Mouse (Mus musculus) forebrain, embryonic 15.5 days (tissue): ENCODE measurements around the gene Rpl18. TPM values are rescaled to one million over a fixed set of nuclear protein-coding genes. Genes with fewer than 3 reads are reported as not detected.

ENCODE experiments used
- ATAC-seq: fragments of 200-750 bp; cut with Nextera tagmentation; replicated peaks from 2 replicates; pipeline ENCODE4 v1.8.0; 2017; ENCODE audit warnings: mild to moderate bottlenecking, moderate TSS enrichment, moderate library complexity
- H3K27ac ChIP-seq: fragments of 300-500 bp; sonication (generic); replicated peaks from 2 replicates; pipeline ENCODE4 v1.5.1; 2015; ENCODE audit warnings: mild to moderate bottlenecking, inconsistent platforms
- H3K27me3 ChIP-seq: fragments of 300-500 bp; sonication (generic); 2 replicates; pipeline ENCODE4 v1.6.1; 2015; ENCODE audit warnings: inconsistent platforms
- H3K36me3 ChIP-seq: fragments of 300-500 bp; sonication (generic); 2 replicates; pipeline ENCODE4 v1.6.1; 2015; ENCODE audit warnings: mild to moderate bottlenecking, inconsistent platforms
- H3K4me1 ChIP-seq: fragments of 300-500 bp; sonication (generic); 2 replicates; pipeline ENCODE4 v1.6.1; 2015; ENCODE audit warnings: inconsistent platforms
- H3K4me2 ChIP-seq: fragments of 300-500 bp; sonication (generic); replicated peaks from 2 replicates; pipeline ENCODE4 v1.6.1; 2015; ENCODE audit warnings: mild to moderate bottlenecking, inconsistent platforms
- H3K4me3 ChIP-seq: fragments of 300-500 bp; sonication (generic); 2 replicates; pipeline ENCODE4 v1.5.1; 2015; ENCODE audit warnings: mild to moderate bottlenecking, inconsistent platforms
- H3K9ac ChIP-seq: fragments of 300-500 bp; sonication (generic); replicated peaks from 2 replicates; pipeline ENCODE4 v1.6.1; 2015; ENCODE audit warnings: mild to moderate bottlenecking, inconsistent platforms
- H3K9me3 ChIP-seq: fragments of 300-500 bp; sonication (generic); 2 replicates; pipeline ENCODE4 v1.6.1; 2016; ENCODE audit warnings: inconsistent platforms
- WGBS: fragments of 180-500 bp; shearing (Covaris S2); methylation state at CpG from one replicate; pipeline ENCODE4 v1.1.7; 2015; ENCODE audit warnings: mixed read lengths; 5-methylcytosine and 5-hydroxymethylcytosine counted together
- polyA plus RNA-seq: library from polyadenylated mRNA; unstranded; fragments of >200 nt; fragmentation: Nextera tagmentation; extraction: Ambion mirVana; gene quantifications from 2 replicates; pipeline ENCODE4 v1.2.1, GENCODE M21; 2015

Gene Rpl18
- polyA plus RNA-seq, 1 experiment from 2014 or later = 633 TPM

DNA sequence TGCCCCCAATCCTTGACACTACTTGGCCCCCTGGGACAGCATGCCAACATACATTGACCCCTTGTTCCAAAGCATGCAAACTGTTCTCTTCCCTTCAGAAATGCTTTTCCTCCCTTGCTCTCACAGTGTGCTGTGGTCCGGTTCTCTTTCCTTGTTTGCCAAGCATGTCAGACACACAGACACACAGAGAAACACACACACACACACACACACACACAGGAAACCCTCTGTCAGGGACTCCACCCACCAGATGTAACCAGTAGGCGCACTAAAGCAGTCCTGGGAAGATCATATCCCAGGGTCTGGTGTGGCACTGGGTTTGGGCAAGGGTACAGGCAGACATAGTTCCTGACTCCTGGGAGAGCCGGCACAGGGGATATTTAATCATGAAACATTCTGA is 28.4 kb upstream of the Rpl18 start:
- Histone ChIP-seq H3K9me3 (no peaks in the 10 kb centered on the region), H3K9ac (no peak overlapping the region), H3K36me3 (no peaks in the 10 kb centered on the region), H3K4me3 (no peak overlapping the region), H3K4me2 (no peak overlapping the region), H3K27ac (no peak overlapping the region), H3K27me3 (no peaks in the 10 kb centered on the region), H3K4me1 (peaks cover 8% of the 10 kb centered on the region)
- WGBS = 77% methylated on average over 3 of the region's 3 CpGs
- no peak for ATAC-seq

DNA sequence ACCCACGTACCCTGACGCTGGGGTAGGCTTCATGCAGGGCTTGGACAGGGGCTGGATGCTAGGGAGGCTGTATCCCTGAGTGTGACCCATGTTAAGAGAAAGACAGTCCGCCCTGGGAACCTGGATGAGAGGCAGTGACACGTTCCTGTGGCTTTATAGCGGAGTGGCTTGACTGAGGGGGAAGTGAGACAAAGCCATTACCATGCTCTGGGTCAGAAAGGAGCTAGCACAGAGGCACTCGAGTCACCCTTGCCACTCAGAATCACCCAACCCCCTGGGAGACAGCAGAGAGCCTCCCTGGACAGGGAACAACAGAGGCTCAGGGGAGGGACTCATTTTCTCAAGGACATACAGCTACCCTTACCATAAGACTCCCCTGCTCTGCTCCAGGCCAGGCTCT is 26.2 kb upstream of the Rpl18 start:
- ATAC-seq = no peak
- Histone ChIP-seq H3K4me3 (no peak overlapping the region), H3K36me3 (no peaks in the 10 kb centered on the region), H3K4me1 (no peaks in the 10 kb centered on the region), H3K27me3 (no peaks in the 10 kb centered on the region), H3K4me2 (no peak overlapping the region), H3K9ac (no peak overlapping the region), H3K27ac (no peak overlapping the region), H3K9me3 (no peaks in the 10 kb centered on the region)
- WGBS = 71% methylated on average over 6 of the region's 6 CpGs

DNA sequence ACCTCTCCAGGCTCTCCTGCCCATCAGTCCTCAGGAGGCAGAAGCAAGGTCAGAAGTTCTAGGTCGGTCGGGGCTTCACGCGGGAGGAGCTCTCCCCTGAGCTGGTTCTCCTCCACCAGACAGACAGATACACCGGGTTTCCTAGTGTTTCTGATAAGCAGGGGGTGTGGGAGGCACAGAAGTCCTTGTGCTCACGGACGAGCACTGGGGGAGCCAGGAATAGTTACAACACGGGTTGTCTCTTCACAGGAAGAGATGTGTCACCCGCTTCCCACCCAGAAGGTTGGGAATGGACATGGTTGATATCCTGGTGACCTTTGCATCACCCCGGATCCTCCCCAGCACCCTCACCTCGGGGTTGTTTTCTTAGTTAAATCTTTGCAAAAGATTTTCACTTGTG is 25.5 kb upstream of the Rpl18 start:
- H3K27me3 ChIP-seq = no peaks in the 10 kb centered on the region
- H3K9me3 ChIP-seq = no peaks in the 10 kb centered on the region
- no peaks in the 10 kb centered on the region for H3K36me3 ChIP-seq
- H3K4me3 ChIP-seq = no peak overlapping the region
- H3K27ac ChIP-seq = no peak overlapping the region
- no peak overlapping the region for H3K4me2 ChIP-seq
- no peak for ATAC-seq
- H3K4me1 ChIP-seq = no peaks in the 10 kb centered on the region
- no peak overlapping the region for H3K9ac ChIP-seq
- WGBS = 82% methylated on average over 11 of the region's 11 CpGs

DNA sequence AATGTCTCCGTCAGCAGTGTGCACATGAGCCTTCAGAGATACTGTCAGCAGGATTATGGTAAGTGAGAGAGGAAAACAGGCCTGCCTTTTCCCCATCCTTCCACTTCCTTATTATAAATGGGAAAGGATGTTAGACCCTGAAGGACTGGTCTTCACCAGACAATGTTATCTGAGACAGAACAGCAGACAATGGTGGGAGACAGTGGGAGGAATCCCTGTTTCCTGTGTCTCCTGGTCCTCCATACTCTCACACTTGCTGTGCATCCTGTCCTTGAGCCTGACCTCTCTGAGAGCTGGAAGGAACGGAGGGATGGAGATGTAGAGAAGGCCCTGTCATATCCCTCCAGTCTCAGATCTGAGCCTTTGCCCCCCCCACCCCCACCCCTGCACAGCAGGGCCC is 22.9 kb upstream of the Rpl18 start:
- H3K27me3 ChIP-seq = no peaks in the 10 kb centered on the region
- WGBS = 78% methylated on average over 2 of the region's 2 CpGs
- no peak for ATAC-seq

DNA sequence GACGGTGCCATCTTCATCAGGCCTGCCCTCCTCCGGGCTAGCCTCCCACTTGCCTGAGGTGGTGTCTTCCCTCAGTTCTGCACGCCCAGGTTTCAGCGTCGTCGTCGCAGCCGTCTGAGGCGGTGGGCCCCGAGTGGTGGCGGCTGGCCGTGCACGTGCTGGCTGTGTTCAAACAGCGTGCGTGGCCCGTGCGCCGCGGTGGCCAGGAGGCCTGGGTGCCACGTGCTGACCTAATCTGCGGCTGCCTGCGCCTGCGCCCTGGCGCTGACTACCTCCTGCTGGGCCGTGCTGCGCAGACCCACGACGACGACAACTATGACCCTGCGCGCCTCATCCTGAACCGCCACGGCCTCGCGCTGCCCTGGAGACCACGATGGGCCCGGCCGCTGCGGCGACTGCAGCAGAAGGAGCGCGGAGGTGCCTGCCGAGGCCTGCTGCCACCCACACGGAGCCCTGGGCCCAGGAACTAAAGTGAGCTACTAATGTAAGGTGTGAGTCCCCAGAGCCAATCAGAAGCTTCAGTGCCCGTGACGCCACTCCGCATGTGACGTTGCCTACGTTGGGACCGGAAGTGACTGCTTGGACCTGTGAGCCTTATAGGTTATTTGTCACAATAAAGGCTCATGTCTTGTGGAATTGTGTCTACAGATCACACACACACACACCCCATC is 21.2 kb upstream of the Rpl18 start, which contains the start of gene Sec1:
Gene Sec1 (minus strand): TSS at position 482 of the 671 bp plus-strand sequence.
- H3K4me3 ChIP-seq = no peak within 1 kb of the TSS
- WGBS = 89% methylated on average over 50 of the region's 50 CpGs
- no peak within 1 kb of the TSS for H3K27ac ChIP-seq
- H3K4me1 ChIP-seq = no peaks in the 10 kb centered on the region
- no peak within 1 kb of the TSS for H3K4me2 ChIP-seq
- no peaks in the 10 kb centered on the region for H3K9me3 ChIP-seq
- no peak for ATAC-seq
- H3K36me3 ChIP-seq = no peaks in the 10 kb centered on the region
- peaks cover 8% of the 10 kb centered on the region for H3K27me3 ChIP-seq
- H3K9ac ChIP-seq = no peak within 1 kb of the TSS

More for the DNA sequence above, 22.9 kb upstream of the Rpl18 start:
- Histone ChIP-seq H3K9me3 (no peaks in the 10 kb centered on the region), H3K27ac (no peak overlapping the region), H3K9ac (no peak overlapping the region), H3K4me1 (no peaks in the 10 kb centered on the region), H3K4me3 (no peak overlapping the region), H3K36me3 (no peaks in the 10 kb centered on the region), H3K4me2 (no peak overlapping the region)

DNA sequence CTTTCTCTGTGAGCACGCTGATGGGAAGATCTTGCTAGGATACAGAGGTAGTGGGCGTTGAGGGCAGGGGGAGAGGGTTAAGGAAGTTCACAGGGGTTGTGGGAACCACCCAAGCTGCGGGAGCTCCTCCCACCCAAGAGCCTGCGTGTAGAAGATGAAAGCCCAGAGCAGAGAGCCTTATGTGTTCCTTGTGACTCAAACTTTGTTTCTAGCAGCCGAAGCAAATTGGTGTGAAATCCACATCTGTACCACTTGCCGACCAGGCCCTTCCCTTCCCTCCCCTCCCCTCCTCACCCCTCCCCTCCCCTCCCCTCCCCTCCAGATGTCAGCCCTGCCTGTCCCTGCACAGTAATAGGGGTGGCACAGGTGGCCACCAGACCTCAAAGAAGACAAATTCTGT is 20.2 kb upstream of the Rpl18 start:
- 39% methylated on average over 6 of the region's 6 CpGs for WGBS
- Histone ChIP-seq H3K4me3 (no peak overlapping the region), H3K36me3 (no peaks in the 10 kb centered on the region)

DNA sequence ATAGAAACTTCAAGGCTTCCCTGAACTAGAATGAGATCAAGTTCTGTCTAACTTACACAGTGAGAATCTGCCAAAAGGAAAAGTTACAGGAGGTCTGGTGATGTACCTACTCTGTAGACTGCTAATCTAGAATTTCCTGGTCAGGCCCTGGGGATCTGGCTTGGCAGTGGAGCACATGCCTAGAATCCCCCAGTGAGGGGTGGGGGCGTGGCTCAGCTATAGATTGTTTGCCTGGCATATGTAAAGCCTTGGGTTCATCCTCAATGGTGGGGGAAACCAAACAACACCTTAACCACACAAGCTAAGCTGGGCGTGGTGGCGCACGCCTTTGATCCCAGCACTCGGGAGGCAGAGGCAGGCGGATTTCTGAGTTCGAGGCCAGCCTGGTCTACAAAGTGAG is 17.4 kb upstream of the Rpl18 start:
- WGBS = 81% methylated on average over 7 of the region's 7 CpGs

More for the DNA sequence above, 20.2 kb upstream of the Rpl18 start:
- Histone ChIP-seq H3K9ac (no peak overlapping the region), H3K9me3 (no peaks in the 10 kb centered on the region), H3K27ac (no peak overlapping the region), H3K27me3 (peaks cover 17% of the 10 kb centered on the region), H3K4me2 (no peak overlapping the region), H3K4me1 (peaks cover 7% of the 10 kb centered on the region)
- ATAC-seq = no peak

DNA sequence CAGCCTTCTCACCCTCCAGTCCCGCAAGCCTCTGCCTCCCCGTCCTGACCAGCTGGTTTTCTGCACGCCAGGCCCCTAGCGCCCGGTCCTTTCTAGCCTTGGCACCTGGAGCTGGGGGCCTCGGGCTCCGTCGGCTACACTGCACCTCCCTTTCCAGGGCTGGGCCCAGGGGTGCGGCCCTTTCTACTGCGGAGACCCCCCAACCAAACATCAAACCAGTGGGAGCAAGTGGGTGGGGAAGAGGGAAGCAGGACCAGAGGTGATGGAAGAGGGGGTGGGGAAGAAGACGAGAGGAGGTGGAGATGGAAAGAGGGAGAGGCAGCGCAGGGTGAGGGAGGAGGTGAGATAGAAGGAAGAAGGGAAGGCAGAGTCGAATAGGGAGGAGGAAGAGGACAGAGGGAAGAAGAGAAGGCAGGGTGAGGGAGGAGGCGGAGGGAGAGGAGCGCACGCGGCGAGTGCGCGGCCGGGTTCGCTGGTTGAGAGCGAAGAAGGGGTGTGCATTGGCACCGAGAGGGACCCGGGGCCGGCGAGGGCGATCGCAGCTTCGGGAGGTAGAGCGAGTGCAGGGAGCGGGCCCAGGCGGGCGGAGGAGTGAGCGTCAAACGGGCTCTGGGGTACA is 15.6 kb upstream of the Rpl18 start, which contains the start of gene Car11:
Gene Car11 (plus strand): TSS at position 321 of the 619 bp plus-strand sequence.
- no peaks in the 10 kb centered on the region for H3K9me3 ChIP-seq
- H3K4me1 ChIP-seq = peaks cover 39% of the 10 kb centered on the region
- peak within 1 kb of the TSS; percentile 90 for H3K4me2 ChIP-seq
- H3K9ac ChIP-seq = peak within 1 kb of the TSS; percentile 74
- H3K4me3 ChIP-seq = peak within 1 kb of the TSS; percentile 57
- H3K36me3 ChIP-seq = no peaks in the 10 kb centered on the region
- peak within 1 kb of the TSS; percentile 76 for H3K27ac ChIP-seq
- no peak for ATAC-seq
- peaks cover 20% of the 10 kb centered on the region for H3K27me3 ChIP-seq
- WGBS = under 1% methylated on average over 36 of the region's 36 CpGs

More for the DNA sequence above, 17.4 kb upstream of the Rpl18 start:
- H3K9me3 ChIP-seq = no peaks in the 10 kb centered on the region
- H3K4me1 ChIP-seq = peaks cover 27% of the 10 kb centered on the region
- no peak overlapping the region for H3K27ac ChIP-seq
- H3K4me3 ChIP-seq = no peak overlapping the region
- H3K9ac ChIP-seq = no peak overlapping the region
- H3K4me2 ChIP-seq = no peak overlapping the region
- no peaks in the 10 kb centered on the region for H3K36me3 ChIP-seq
- no peak for ATAC-seq
- H3K27me3 ChIP-seq = peaks cover 20% of the 10 kb centered on the region

DNA sequence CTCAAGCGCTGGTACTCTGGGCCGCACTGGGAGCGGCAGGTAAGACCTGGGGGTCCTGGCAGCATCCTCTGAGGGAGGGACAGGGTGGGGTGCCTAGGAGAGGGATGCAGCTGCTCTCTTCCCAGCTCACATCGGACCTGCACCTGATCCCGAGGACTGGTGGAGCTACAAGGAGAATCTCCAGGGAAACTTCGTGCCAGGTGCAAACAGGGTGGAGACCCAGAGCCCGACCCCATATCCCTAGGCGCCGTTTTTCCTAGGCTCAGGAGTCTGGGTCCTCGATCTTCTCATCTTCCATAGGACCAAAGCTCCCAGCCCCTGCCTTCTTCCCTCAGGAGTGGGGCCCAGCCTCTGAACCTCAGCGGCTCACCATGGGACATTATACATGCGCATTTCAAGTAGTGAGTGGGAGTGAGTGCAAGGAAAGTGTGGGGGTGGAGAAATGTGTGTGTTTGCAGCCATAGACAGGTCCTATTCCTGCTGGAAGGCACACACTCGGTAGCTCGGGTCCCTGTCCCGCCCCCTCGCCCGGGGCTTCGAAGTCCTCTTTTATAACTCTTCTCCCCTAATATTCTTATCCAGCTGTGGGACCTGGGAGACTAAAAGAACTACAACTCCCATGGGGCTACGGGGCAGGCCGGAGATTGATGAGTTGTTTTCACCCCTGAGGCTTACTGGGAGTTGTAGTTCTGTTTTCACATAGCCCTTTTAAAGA is 14.8 kb upstream of the Rpl18 start:
- 1% methylated on average over 20 of the region's 20 CpGs for WGBS
- H3K9ac ChIP-seq = peak overlapping the region; percentile 74
- peaks cover 44% of the 10 kb centered on the region for H3K4me1 ChIP-seq
- peak overlapping the region; percentile 76 for H3K27ac ChIP-seq
- H3K4me3 ChIP-seq = peak overlapping the region; percentile 57
- peak overlapping the region; percentile 90 for H3K4me2 ChIP-seq
- H3K36me3 ChIP-seq = no peaks in the 10 kb centered on the region
- H3K27me3 ChIP-seq = peaks cover 20% of the 10 kb centered on the region
- H3K9me3 ChIP-seq = no peaks in the 10 kb centered on the region
- ATAC-seq = peak; percentile 27; the same call in 1 of the 2 replicates

DNA sequence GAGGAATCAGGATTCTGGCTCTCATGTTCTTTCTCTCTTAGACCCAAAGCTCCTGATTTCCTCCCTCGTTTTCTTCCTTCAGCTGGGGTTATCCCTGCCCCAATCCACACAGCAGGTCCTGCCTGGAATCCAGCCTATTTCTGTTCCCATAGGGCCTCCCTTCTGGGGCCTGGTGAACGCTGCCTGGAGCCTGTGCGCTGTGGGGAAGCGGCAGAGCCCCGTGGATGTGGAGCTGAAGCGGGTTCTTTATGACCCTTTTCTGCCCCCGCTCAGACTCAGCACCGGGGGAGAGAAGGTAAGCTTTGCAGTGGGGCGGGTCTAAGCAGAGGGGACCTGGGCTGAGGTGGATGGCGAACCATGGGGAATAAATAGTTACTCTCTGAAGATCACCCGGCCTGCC is 14.2 kb upstream of the Rpl18 start:
- no peak for ATAC-seq
- H3K9ac ChIP-seq = peak overlapping the region; percentile 74
- H3K4me1 ChIP-seq = peaks cover 51% of the 10 kb centered on the region
- H3K27ac ChIP-seq = peak overlapping the region; percentile 76
- H3K36me3 ChIP-seq = no peaks in the 10 kb centered on the region
- H3K9me3 ChIP-seq = no peaks in the 10 kb centered on the region
- H3K27me3 ChIP-seq = peaks cover 20% of the 10 kb centered on the region
- WGBS = 30% methylated on average over 11 of the region's 11 CpGs
- H3K4me2 ChIP-seq = peak overlapping the region; percentile 90
- peak overlapping the region; percentile 57 for H3K4me3 ChIP-seq

DNA sequence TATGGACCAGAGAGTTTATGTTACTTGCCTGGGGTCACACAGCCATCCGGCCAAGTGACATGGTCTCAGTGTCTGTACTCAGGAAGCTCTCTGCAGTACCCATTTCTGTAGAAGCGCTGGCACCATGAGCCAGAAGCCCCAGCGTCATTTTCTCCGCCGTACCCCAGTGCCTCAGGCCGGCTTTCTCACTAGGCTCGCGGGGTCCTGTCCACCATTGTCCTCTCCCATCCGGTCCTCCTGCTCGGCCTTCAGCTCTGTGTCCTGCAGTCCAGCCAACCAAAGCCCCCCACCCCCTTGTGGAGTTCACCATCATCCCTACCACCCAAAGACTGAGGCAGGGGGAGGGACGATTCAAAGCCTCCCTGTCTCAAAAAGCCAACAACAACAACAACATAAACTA is 13.7 kb upstream of the Rpl18 start:
- peaks cover 56% of the 10 kb centered on the region for H3K4me1 ChIP-seq

DNA sequence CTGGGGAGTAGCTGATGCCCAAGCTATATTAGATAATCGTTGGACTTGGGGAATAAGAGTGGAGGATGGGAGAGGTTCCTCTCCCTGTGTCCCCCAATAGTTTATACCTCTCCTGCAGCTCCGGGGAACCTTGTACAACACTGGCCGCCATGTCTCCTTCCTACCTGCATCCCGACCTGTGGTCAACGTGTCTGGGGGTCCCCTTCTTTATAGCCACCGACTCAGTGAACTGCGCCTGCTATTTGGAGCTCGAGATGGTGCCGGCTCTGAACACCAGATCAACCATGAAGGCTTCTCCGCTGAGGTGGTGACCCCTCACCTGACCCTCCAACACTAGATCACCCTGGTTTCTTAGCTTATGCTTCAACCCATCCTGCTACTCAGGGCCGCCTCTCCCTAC is 12.9 kb upstream of the Rpl18 start:
- 93% methylated on average over 11 of the region's 11 CpGs for WGBS
- Histone ChIP-seq H3K27me3 (peaks cover 20% of the 10 kb centered on the region), H3K4me1 (peaks cover 63% of the 10 kb centered on the region), H3K4me2 (no peak overlapping the region), H3K9me3 (no peaks in the 10 kb centered on the region), H3K27ac (no peak overlapping the region), H3K4me3 (no peak overlapping the region), H3K9ac (no peak overlapping the region), H3K36me3 (no peaks in the 10 kb centered on the region)
- no peak for ATAC-seq

More for the DNA sequence above, 13.7 kb upstream of the Rpl18 start:
- Histone ChIP-seq H3K4me3 (peak overlapping the region; percentile 57; the same call in 1 of the 2 replicates), H3K36me3 (no peaks in the 10 kb centered on the region), H3K27ac (peak overlapping the region; percentile 76; the same call in 1 of the 2 replicates), H3K9me3 (no peaks in the 10 kb centered on the region), H3K27me3 (peaks cover 20% of the 10 kb centered on the region), H3K9ac (no peak overlapping the region; the same call in 1 of the 2 replicates), H3K4me2 (peak overlapping the region; percentile 90)
- ATAC-seq = no peak
- 85% methylated on average over 11 of the region's 11 CpGs for WGBS
